Mouse (Mus musculus) CH12.LX (cell line): ENCODE measurements at regions not wholly inside any gene's neighbourhood (a gene's known extent, or its start where the extent isn't known, plus 50 kb on each side); places are given as distances from the start of the nearest gene placed in this dataset.

Experiments
- DNase-seq: peaks from one replicate; pipeline ENCODE4 v3.0.0-alpha.2; 2013; ENCODE audit errors: extremely low read depth
- H3K27ac ChIP-seq: 2 replicates; pipeline ENCODE4 v1.5.1; 2012; ENCODE audit warnings: low read depth, mild to moderate bottlenecking, control low read depth, moderate library complexity; ENCODE audit not compliant: insufficient read depth
- H3K27me3 ChIP-seq: replicated peaks from 2 replicates; pipeline ENCODE3; 2012; ENCODE audit warnings: inconsistent platforms
- H3K36me3 ChIP-seq, 2 experiments: replicated peaks in 1 of 2; 2 replicates each; pipeline versions ENCODE3 to v1.6.1; 2012; ENCODE audit warnings: inconsistent platforms in 1 of 2, low read length in 1 of 2, mild to moderate bottlenecking in 1 of 2, mixed read lengths in 1 of 2, moderate library complexity in 1 of 2; ENCODE audit not compliant: control insufficient read depth in 1 of 2, insufficient read depth in 1 of 2
- H3K4me1 ChIP-seq, 2 experiments: 2 replicates each; pipeline ENCODE4 v1.6.1; 2012; ENCODE audit warnings: inconsistent platforms in 1 of 2, moderate library complexity in 1 of 2; ENCODE audit not compliant: insufficient read depth in 2 of 2, control insufficient read depth in 1 of 2
- H3K4me2 ChIP-seq: 2 replicates; pipeline ENCODE4 v1.6.1; 2012; ENCODE audit warnings: low read depth, mild to moderate bottlenecking, control low read depth; ENCODE audit not compliant: poor library complexity, insufficient read depth, severe bottlenecking
- H3K4me3 ChIP-seq, 3 experiments: fragments of 150-350 bp in 1 of 3; sonication (generic) in 1 of 3; replicated peaks in 1 of 3; 2 replicates each; pipeline versions ENCODE3 to v1.5.1; 2011 to 2012; ENCODE audit warnings: low read depth in 2 of 3, low read length in 2 of 3, mild to moderate bottlenecking in 2 of 3, moderate library complexity in 2 of 3, control low read depth in 1 of 3, improper control_type of control experiment in 1 of 3, inconsistent platforms in 1 of 3, mixed read lengths in 1 of 3; ENCODE audit not compliant: poor library complexity in 1 of 3
- H3K79me2 ChIP-seq: replicated peaks from 2 replicates; pipeline ENCODE4 v1.6.1; 2012; ENCODE audit warnings: mild to moderate bottlenecking, moderate library complexity; ENCODE audit not compliant: control insufficient read depth, poor library complexity, insufficient read depth, severe bottlenecking; ENCODE audit errors: extremely low read depth
- H3K9ac ChIP-seq: 2 replicates; pipeline ENCODE4 v1.6.1; 2012; ENCODE audit warnings: low read depth, mild to moderate bottlenecking, control low read depth, moderate library complexity; ENCODE audit not compliant: insufficient read depth
- H3K9me3 ChIP-seq: replicated peaks from 2 replicates; pipeline ENCODE3; 2012; ENCODE audit warnings: low read length, inconsistent platforms, mixed read lengths
- BHLHE40 ChIP-seq: IDR thresholded peaks from 2 replicates; pipeline ENCODE4 v1.6.1; 2011; ENCODE audit warnings: mild to moderate bottlenecking, low read depth, low read length, improper control_type of control experiment
- CHD1 ChIP-seq: IDR thresholded peaks from 2 replicates; pipeline ENCODE4 v1.6.1; 2012; ENCODE audit warnings: low read depth, low read length, improper control_type of control experiment, inconsistent platforms
- CHD2 ChIP-seq: IDR thresholded peaks from 2 replicates; pipeline ENCODE4 v1.6.1; 2011; ENCODE audit warnings: low read length, improper control_type of control experiment
- E2F4 ChIP-seq: IDR thresholded peaks from 2 replicates; pipeline ENCODE4 v1.6.1; 2011; ENCODE audit warnings: low read depth, low read length, improper control_type of control experiment; ENCODE audit not compliant: insufficient replicate concordance
- ELF1 ChIP-seq: IDR thresholded peaks from 2 replicates; pipeline ENCODE4 v1.6.1; 2014; ENCODE audit warnings: low read depth, mild to moderate bottlenecking, inconsistent platforms, low read length, improper control_type of control experiment
- ETS1 ChIP-seq: conservative IDR thresholded peaks from 2 replicates; pipeline ENCODE4 v1.6.1; 2012; ENCODE audit warnings: low read depth, mild to moderate bottlenecking, inconsistent platforms, low read length, improper control_type of control experiment, moderate library complexity
- JUN ChIP-seq: IDR thresholded peaks from 2 replicates; pipeline ENCODE4 v1.6.1; 2011; ENCODE audit warnings: low read depth, mild to moderate bottlenecking, low read length, improper control_type of control experiment, moderate library complexity; ENCODE audit not compliant: insufficient read depth
- JUND ChIP-seq: conservative IDR thresholded peaks from 2 replicates; pipeline ENCODE4 v1.6.1; 2011; ENCODE audit warnings: low read depth, low read length, improper control_type of control experiment
- MAZ ChIP-seq: IDR thresholded peaks from 2 replicates; pipeline ENCODE4 v1.6.1; 2012; ENCODE audit warnings: low read depth, mild to moderate bottlenecking, inconsistent platforms, low read length, improper control_type of control experiment, moderate library complexity
- MXI1 ChIP-seq: IDR thresholded peaks from 2 replicates; pipeline ENCODE4 v1.6.1; 2011; ENCODE audit warnings: mild to moderate bottlenecking, low read depth, low read length, improper control_type of control experiment
- MYC ChIP-seq: IDR thresholded peaks from 2 replicates; pipeline ENCODE4 v1.6.1; 2011; ENCODE audit warnings: low read depth, mild to moderate bottlenecking, improper control_type of control experiment, low read length
- RCOR1 ChIP-seq: conservative IDR thresholded peaks from 2 replicates; pipeline ENCODE4 v1.6.1; 2012; ENCODE audit warnings: low read depth, mild to moderate bottlenecking, inconsistent platforms, low read length, improper control_type of control experiment
- SMC3 ChIP-seq: IDR thresholded peaks from 2 replicates; pipeline ENCODE4 v1.6.1; 2011; ENCODE audit warnings: low read depth, low read length, improper control_type of control experiment
- UBTF ChIP-seq: IDR thresholded peaks from 2 replicates; pipeline ENCODE4 v1.6.1; 2012; ENCODE audit warnings: low read depth, mild to moderate bottlenecking, inconsistent platforms, low read length, improper control_type of control experiment, moderate library complexity
- USF1 ChIP-seq: IDR thresholded peaks from 2 replicates; pipeline ENCODE4 v1.6.1; 2014; ENCODE audit warnings: low read depth, mild to moderate bottlenecking, inconsistent platforms, low read length, improper control_type of control experiment
- ZMIZ1 ChIP-seq: IDR thresholded peaks from 2 replicates; pipeline ENCODE4 v1.6.1; 2012; ENCODE audit warnings: low read depth, mild to moderate bottlenecking, inconsistent platforms, low read length, improper control_type of control experiment
- dilution Hi-C: fragments of 300-500 bp; cut with MboI; formaldehyde crosslinking; loops from 2 replicates; pipeline ENCODE4 v1.14.3; 2020; ENCODE audit warnings: low sequenced_read_pairs; ENCODE audit not compliant: extremely low pct_unique_long_range_greater_than_20kb, extremely low pct_ligation_motif_present
- in situ Hi-C: fragments of 300-500 bp; cut with MboI; formaldehyde crosslinking; loops from 3 replicates; pipeline ENCODE4 v1.14.3; 2019; ENCODE audit warnings: low sequenced_read_pairs, low pct_ligation_motif_present, low pct_unique_long_range_greater_than_20kb, mixed read lengths

DNA sequence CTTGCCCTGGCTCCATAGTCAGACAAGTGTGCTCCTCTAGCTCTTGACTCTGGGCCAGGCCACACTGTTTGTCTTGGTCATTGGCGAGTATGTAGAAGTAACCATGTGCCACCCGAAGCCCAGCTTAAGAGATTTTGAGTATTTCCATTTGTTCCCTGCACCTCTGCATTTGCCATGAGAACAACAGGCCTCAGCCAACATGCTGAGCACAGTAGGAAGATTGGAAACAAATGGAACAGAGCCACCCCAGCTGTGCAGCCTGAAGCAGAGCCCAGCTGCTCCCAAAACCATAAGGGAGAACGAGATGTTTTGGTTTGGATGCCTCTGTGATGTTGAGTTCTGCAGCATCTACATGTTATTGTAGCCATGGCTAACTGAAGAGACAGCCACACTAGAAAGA lies 433.1 kb upstream of the Gm6657 start:
- Histone ChIP-seq H3K27ac (no peak overlapping the region), H3K36me3 (no peaks in the 10 kb centered on the region), H3K27me3 (peaks cover 1% of the 10 kb centered on the region), H3K4me1 (no peaks in the 10 kb centered on the region), H3K9ac (no peak overlapping the region), H3K4me3 (no peak overlapping the region), H3K79me2 (no peaks in the 10 kb centered on the region), H3K9me3 (no peaks in the 10 kb centered on the region), H3K4me2 (no peak overlapping the region)
- TF ChIP-seq BHLHE40 (no peak), RCOR1 (no peak), MYC (no peak), CHD2 (no peak), SMC3 (no peak), UBTF (no peak), CHD1 (no peak)
- dilution Hi-C loops (no loop called here), in situ Hi-C loops (no loop called here)
- DNase-seq = no peak

DNA sequence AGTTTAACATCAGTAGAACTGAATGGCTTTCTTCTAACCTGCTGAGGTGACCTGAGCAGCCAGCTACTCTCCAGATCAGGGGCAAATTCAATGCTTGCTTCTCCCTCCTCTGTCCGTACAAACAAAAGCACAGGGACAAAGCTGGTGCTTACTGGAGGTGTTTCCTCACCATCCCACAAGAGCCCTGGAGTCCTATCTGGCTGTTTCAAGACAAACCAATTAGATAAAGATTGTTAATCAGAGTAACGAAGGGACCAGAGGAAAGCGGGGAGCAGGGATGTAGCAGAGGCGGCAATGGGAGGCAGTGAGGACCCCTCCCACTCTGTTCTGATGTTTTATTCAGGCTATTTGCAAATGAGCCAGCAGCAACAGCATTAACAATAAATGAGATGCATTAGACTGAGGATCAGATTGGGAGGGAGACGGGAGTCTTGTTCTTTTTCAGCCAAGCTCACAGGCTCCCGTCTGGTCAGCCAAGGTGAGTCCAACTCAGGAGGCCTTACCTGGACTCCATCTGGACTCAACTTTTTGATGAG lies 418.0 kb upstream of the Gm6657 start:
- in situ Hi-C loops = loop anchor here (25.0 kb wide), 1 partner anchor 539 kb away; the partner anchor contains the start of gene Fut8
- Histone ChIP-seq H3K27ac (no peak overlapping the region), H3K4me1 (no peaks in the 10 kb centered on the region)
- TF ChIP-seq MAZ (no peak), MXI1 (no peak)
- TF ChIP-seq, all 38 proteins: peak for 0
- Histone ChIP-seq H3K9ac (no peak overlapping the region), H3K4me2 (no peak overlapping the region), H3K27me3 (no peaks in the 10 kb centered on the region), H3K9me3 (no peaks in the 10 kb centered on the region), H3K4me3 (no peak overlapping the region), H3K36me3 (no peaks in the 10 kb centered on the region), H3K79me2 (no peaks in the 10 kb centered on the region)
- dilution Hi-C loops = no loop called here
- DNase-seq = no peak

DNA sequence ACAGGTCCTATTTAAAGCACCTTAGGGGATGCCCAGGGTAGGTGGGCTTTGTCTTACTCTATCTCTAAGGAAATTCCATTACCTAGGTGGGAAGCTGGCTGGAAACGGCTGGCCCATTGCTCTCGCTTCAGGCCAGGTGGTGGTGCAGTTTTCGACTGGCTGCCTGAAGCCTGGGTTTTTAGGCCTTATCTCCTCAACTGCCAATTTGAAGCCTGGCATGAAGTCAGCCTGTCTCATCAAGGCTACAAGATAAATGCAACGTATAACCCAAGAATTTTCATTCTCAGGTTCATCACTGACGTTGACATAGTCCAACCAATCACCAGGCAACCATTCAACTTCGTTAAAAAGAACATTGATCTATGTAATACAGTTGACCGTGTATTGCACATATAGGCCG lies 417.3 kb upstream of the Gm6657 start:
- Histone ChIP-seq H3K4me2 (no peak overlapping the region), H3K9me3 (no peaks in the 10 kb centered on the region), H3K27me3 (no peaks in the 10 kb centered on the region)
- TF ChIP-seq ELF1 (no peak), JUND (no peak), ETS1 (no peak), USF1 (no peak), E2F4 (no peak), MXI1 (no peak), ZMIZ1 (no peak), JUN (no peak)
- TF ChIP-seq, all 38 proteins: peak for 0
- no peak overlapping the region for H3K9ac ChIP-seq
- no peak for DNase-seq
- no peak overlapping the region for H3K4me3 ChIP-seq
- H3K79me2 ChIP-seq = no peaks in the 10 kb centered on the region
- no peaks in the 10 kb centered on the region for H3K36me3 ChIP-seq
- in situ Hi-C loops (loop anchor here (25.0 kb wide), 1 partner anchor 539 kb away; the partner anchor contains the start of gene Fut8), dilution Hi-C loops (no loop called here)
- no peak overlapping the region for H3K27ac ChIP-seq
- no peaks in the 10 kb centered on the region for H3K4me1 ChIP-seq
